Mouse (Mus musculus) limb, embryonic 15.5 days (tissue): ENCODE data around the gene Cr2. TPM values are rescaled to one million over a fixed set of nuclear protein-coding genes. Genes with fewer than 3 reads are reported as not detected.
"Not testable (repeated sequence)": the region's sequence is repeated elsewhere in the genome, so short reads cannot be mapped to it uniquely, and the experiment has no call there.

Source experiments
- ATAC-seq: fragments of 200-750 bp; cut with Nextera tagmentation; 2 replicates; pipeline ENCODE4 v1.8.0; 2017; ENCODE audit warnings: low read depth, moderate TSS enrichment; ENCODE audit not compliant: insufficient number of reproducible peaks, low FRiP score, low TSS enrichment
- H3K27ac ChIP-seq: fragments of 300-500 bp; sonication (generic); 2 replicates; pipeline ENCODE4 v1.5.1; 2015; ENCODE audit warnings: moderate library complexity, mild to moderate bottlenecking, inconsistent platforms
- H3K27me3 ChIP-seq: fragments of 300-500 bp; sonication (generic); 2 replicates; pipeline ENCODE4 v1.6.1; 2015; ENCODE audit warnings: inconsistent platforms
- H3K36me3 ChIP-seq: fragments of 300-500 bp; sonication (generic); 2 replicates; pipeline ENCODE4 v1.6.1; 2015; ENCODE audit warnings: inconsistent platforms
- H3K4me1 ChIP-seq: fragments of 300-500 bp; sonication (generic); 2 replicates; pipeline ENCODE4 v1.6.1; 2015; ENCODE audit warnings: inconsistent platforms
- H3K4me2 ChIP-seq: fragments of 300-500 bp; sonication (generic); 2 replicates; pipeline ENCODE4 v1.6.1; 2015; ENCODE audit warnings: mild to moderate bottlenecking, inconsistent platforms
- H3K4me3 ChIP-seq: fragments of 300-500 bp; sonication (generic); 2 replicates; pipeline ENCODE4 v1.5.1; 2015; ENCODE audit warnings: mild to moderate bottlenecking, inconsistent platforms
- H3K9ac ChIP-seq: fragments of 300-500 bp; sonication (generic); 2 replicates; pipeline ENCODE4 v1.6.1; 2015; ENCODE audit warnings: inconsistent platforms
- H3K9me3 ChIP-seq: fragments of 300-500 bp; sonication (generic); 2 replicates; pipeline ENCODE4 v1.6.1; 2016; ENCODE audit warnings: inconsistent platforms
- WGBS: fragments of 180-500 bp; shearing (Covaris S2); methylation state at CpG from one replicate; pipeline ENCODE4 v1.1.7; 2015; 5-methylcytosine and 5-hydroxymethylcytosine counted together
- polyA plus RNA-seq: library from polyadenylated mRNA; unstranded; fragments of >200 nt; fragmentation: Nextera tagmentation; extraction: Ambion mirVana; gene quantifications from 2 replicates; pipeline ENCODE4 v1.2.1, GENCODE M21; 2015

The Cr2 gene
- 0.05 and 0.15 TPM in 2 replicates for polyA plus RNA-seq

DNA sequence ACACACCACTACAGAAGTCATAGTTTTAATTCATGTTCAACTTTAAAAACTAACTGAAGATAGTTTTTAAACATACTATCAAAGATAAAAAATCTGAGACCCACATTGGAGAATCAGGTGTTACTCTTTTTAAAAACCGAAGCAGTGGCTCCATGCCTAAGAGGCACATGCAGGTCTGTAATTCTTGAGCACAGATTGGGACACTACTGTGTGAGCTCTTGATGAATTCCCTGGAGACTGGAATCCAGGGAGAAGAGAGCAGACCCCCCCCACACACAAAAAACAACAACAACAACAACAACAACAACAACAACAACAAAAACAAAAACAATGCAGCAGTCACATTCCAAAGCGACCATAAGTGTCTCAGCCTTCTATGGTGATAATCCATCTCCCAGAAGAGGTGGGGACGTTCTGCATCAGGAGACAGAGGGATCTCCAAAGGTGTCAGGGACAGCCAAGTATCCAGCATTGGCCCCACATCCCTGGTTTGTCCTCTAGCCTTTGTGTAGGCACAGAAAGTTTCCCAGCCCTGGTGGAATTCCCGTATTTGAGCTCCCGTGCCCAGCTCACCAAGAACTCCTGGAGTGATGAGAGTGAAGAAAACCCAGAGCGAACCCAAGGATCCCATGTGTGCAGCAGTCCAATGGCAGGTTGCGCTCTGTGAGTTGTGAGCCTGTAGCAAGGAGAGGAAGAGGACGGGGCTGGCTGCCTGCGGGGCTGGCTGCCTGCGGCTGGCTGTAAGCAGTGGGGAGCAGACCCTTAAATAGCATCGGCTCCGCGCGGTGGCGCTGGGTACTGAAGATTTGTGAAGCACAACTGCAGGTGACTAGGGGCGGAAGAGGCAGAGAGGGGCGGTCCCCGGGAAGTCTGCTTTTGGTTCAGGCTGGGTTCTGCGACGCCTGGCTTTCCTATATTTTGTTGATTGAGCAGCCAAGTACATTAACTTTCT is at the start of gene Cr2:
Gene Cr2 (minus strand): TSS at position 737 of the 952 bp plus-strand sequence.
- H3K36me3 ChIP-seq: no peaks in the 10 kb centered on the region
- H3K9me3 ChIP-seq: no peaks in the 10 kb centered on the region
- ATAC-seq: 0 out of 2 replicates have a peak, but pooled peaks have one; percentile 58
- no peak within 1 kb of the TSS for H3K27ac ChIP-seq
- 9% methylated on average over 20 of the region's 20 CpGs for WGBS
- H3K27me3 ChIP-seq: peaks cover 6% of the 10 kb centered on the region; the same call in 1 of the 2 replicates
- H3K4me1 ChIP-seq: peaks cover 6% of the 10 kb centered on the region
- H3K9ac ChIP-seq: no peak within 1 kb of the TSS
- H3K4me2 ChIP-seq: peak within 1 kb of the TSS; percentile 36
- peak within 1 kb of the TSS; percentile 13; the same call in 1 of the 2 replicates for H3K4me3 ChIP-seq

DNA sequence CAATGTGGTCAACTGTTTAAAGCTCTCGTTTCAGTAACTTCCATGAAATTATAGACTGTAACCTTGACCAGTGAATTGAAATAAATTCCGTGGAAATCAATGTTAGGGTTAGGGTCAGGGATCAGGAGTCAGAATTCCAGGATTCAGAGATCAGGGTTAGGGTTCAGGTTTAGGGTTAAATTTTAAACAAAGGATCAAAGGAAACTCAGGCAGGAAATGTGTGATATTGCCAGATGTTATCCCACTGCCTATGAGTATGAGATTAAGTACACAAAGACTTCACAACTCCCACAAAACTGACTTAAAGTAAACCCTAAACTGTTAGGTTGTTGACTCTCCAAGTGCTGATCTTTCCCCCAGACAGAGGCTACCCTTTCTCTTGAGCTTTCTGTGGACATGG is 45.3 kb upstream of the Cr2 start:
- no peaks in the 10 kb centered on the region for H3K36me3 ChIP-seq
- no peak overlapping the region for H3K27ac ChIP-seq
- no peaks in the 10 kb centered on the region for H3K27me3 ChIP-seq
- H3K4me3 ChIP-seq: no peak overlapping the region
- H3K9ac ChIP-seq: no peak overlapping the region
- no peak for ATAC-seq
- H3K4me2 ChIP-seq: no peak overlapping the region
- WGBS: 47% methylated on average over 2 of the region's 2 CpGs
- H3K9me3 ChIP-seq: no peaks in the 10 kb centered on the region
- H3K4me1 ChIP-seq: no peaks in the 10 kb centered on the region

DNA sequence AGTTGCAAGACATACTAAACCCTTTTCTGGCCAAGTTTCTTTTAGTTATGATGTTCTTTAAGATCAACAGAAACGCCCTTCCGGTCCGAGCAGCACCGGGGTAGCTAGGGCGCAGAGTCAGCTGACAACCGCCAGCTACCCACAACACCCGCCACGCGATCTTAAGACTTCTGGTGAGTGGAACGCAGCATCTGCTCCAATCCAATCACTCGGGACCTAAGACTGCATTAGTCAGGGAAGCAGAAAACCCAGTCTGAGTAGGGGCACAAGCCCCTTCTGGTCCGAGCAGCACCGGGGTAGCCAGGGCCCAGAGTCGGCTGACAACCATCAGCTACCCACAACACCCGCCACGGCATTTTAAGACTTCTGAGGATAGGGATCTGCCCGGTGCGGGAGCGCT is 36.3 kb upstream of the Cr2 start:
- not testable (repeated sequence) for ATAC-seq, H3K27ac ChIP-seq, H3K4me1 ChIP-seq, H3K36me3 ChIP-seq, H3K9me3 ChIP-seq, H3K9ac ChIP-seq, H3K4me3 ChIP-seq, H3K27me3 ChIP-seq, H3K4me2 ChIP-seq
- WGBS: 64% methylated on average over 19 of the region's 19 CpGs

DNA sequence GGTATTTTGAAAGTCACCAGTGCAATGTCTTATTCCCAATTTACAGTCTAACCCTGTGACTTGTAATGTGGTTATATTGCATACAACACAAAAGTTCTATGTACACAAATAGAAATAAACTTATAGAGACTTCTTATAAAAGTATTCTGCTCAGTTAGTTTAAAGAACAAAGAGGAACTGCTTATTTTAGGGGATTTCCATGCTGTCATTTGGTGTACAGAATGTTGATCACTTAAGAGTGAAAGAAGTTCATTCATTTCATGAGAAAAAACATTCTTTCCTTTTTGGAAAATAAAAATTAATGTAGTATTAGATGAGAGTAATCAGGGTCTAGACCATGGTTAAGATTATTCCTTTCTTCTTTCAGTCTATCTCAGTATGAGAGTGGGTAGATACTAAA is 8.2 kb upstream of the Cr2 start:
- no peaks in the 10 kb centered on the region for H3K4me1 ChIP-seq
- H3K27me3 ChIP-seq: no peaks in the 10 kb centered on the region
- H3K36me3 ChIP-seq: no peaks in the 10 kb centered on the region
- ATAC-seq: no peak
- H3K9me3 ChIP-seq: no peaks in the 10 kb centered on the region
- no peak overlapping the region for H3K4me2 ChIP-seq
- H3K4me3 ChIP-seq: no peak overlapping the region
- H3K9ac ChIP-seq: no peak overlapping the region
- no peak overlapping the region for H3K27ac ChIP-seq

DNA sequence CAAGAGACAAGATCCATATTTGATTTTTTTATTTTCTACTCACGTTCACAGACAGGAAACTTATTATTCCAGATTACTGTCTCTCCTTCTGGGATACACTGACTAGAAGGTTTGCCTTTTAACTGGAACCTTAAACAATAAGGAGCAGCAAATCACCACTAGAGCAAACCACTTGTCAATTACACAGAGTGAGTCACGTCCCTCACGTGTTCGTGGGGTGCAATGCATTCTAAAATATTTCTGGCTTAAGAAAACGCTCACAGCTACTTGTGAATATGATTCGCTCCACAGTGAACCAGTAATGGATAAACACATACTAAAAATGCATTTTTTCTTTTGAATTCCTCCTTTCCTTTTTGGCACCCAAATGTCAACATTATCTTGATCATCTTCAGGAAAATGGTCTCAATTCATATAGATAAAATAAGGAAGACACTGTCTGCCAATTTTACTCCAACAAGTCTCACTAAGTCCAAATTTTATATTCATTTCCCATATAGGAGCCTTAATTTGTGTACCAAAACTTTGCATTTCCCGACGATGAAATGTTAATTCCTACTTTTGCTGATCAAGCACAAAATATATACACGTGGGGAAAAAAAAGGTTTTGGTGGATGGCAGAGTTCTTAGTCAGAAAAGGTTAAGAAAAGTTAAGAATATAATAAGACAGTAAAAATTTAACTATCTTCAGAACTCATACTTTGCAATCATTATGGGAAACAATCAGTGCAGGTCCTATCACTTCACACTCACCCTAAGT is 11.3 kb downstream of the Cr2 start:
- Histone ChIP-seq H3K4me1 (no peaks in the 10 kb centered on the region), H3K9me3 (no peaks in the 10 kb centered on the region), H3K9ac (no peak overlapping the region), H3K4me3 (no peak overlapping the region), H3K27me3 (no peaks in the 10 kb centered on the region), H3K36me3 (no peaks in the 10 kb centered on the region), H3K4me2 (no peak overlapping the region), H3K27ac (no peak overlapping the region)
- 82% methylated on average over 9 of the region's 9 CpGs for WGBS
- no peak for ATAC-seq

DNA sequence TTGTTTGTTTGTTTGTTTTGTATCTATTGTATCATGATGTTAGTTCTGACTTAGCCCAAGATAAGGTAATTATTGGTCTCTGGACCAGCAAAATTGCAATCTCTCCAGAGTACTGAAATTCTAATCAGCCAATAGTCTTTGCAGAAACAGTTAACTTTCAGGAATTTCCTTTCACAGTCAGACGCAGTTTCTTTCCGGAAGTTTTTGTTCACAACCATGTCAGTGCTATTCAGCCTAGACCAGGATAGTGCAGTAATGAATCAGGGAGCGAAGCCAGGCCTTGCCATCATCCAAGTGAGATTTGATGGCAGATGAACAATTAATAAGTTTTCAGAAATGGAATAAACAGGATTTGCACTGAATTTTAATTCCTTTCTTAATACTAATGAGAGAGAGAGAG is 44.4 kb downstream of the Cr2 start:
- WGBS: 35% methylated on average over 3 of the region's 3 CpGs
- H3K9me3 ChIP-seq: no peaks in the 10 kb centered on the region
- no peaks in the 10 kb centered on the region for H3K27me3 ChIP-seq
- H3K9ac ChIP-seq: no peak overlapping the region
- H3K36me3 ChIP-seq: peaks cover 7% of the 10 kb centered on the region; the same call in 1 of the 2 replicates
- no peaks in the 10 kb centered on the region for H3K4me1 ChIP-seq
- H3K4me2 ChIP-seq: peak overlapping the region; percentile 48
- ATAC-seq: no peak
- peak overlapping the region; percentile 62; the same call in 1 of the 2 replicates for H3K4me3 ChIP-seq
- H3K27ac ChIP-seq: no peak overlapping the region; the same call in 1 of the 2 replicates

DNA sequence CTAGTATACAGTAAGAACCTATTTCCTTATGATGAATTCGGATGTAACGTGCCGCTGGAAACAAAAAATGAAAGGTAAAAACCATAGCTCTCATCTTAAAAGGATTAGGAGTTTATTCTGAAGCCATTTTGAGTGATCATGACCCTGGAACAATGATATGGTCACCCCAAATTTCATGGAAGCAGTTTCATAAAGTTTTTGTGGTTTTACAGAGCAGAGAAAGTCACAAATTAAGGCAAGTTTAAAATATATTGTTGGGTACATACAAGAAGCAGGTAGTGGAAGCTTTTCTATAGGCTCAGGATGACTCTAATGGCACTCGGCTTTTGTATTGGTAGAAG is 44.9 kb downstream of the Cr2 start:
- H3K9ac ChIP-seq: peak overlapping the region; percentile 61; the same call in 1 of the 2 replicates
- WGBS: 26% methylated on average over 4 of the region's 4 CpGs

DNA sequence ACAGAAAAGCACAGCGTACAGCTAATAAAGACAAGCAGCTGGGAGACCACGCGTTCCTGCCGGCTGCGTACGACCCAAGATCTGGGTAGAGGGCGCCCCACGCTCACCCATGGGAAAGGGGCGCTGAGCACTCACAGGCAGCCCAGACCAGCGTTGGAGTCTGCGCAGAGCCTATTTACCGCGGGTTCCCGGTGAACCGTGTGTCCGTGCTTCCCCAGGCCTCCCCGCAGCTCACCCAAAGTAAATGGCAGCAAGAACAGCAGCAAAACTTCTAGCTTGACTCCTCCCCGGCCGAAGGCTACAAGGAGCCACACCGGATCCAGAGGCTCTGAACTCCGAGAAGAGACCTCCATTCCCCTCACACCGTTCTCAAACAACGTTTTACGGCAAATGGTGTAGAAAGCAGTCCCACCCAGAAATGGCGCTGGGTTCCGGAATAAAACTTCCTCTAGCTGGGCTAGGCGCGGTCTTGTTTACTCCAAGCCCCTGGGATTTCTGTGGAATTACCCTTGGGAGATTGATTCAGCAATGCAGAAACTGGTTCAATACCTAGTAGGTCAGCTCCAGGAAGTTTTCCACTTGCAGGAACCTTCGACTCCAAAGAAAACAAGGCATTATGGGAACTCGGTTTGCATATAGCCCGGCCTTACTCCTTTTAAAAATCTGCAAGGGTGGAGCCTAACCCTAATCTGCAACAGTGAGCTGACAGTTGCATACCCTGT is 45.4 kb downstream of the Cr2 start, which contains the start of gene Cr1l:
Gene Cr1l (minus strand): TSS at position 634 of the 722 bp plus-strand sequence.
- Histone ChIP-seq H3K4me3 (peak within 1 kb of the TSS; percentile 62), H3K4me1 (no peaks in the 10 kb centered on the region), H3K27me3 (no peaks in the 10 kb centered on the region), H3K4me2 (peak within 1 kb of the TSS; percentile 48), H3K9ac (peak within 1 kb of the TSS; percentile 61), H3K9me3 (no peaks in the 10 kb centered on the region), H3K36me3 (peaks cover 10% of the 10 kb centered on the region; the same call in 1 of the 2 replicates), H3K27ac (peak within 1 kb of the TSS; percentile 97)
- under 1% methylated on average over 31 of the region's 31 CpGs for WGBS
- ATAC-seq: peak; percentile 96

More for the DNA sequence above, 44.9 kb downstream of the Cr2 start:
- ATAC-seq: no peak
- Histone ChIP-seq H3K27me3 (no peaks in the 10 kb centered on the region), H3K27ac (peak overlapping the region; percentile 97), H3K4me3 (peak overlapping the region; percentile 62), H3K36me3 (peaks cover 8% of the 10 kb centered on the region; the same call in 1 of the 2 replicates), H3K4me2 (peak overlapping the region; percentile 48), H3K4me1 (no peaks in the 10 kb centered on the region), H3K9me3 (no peaks in the 10 kb centered on the region)

DNA sequence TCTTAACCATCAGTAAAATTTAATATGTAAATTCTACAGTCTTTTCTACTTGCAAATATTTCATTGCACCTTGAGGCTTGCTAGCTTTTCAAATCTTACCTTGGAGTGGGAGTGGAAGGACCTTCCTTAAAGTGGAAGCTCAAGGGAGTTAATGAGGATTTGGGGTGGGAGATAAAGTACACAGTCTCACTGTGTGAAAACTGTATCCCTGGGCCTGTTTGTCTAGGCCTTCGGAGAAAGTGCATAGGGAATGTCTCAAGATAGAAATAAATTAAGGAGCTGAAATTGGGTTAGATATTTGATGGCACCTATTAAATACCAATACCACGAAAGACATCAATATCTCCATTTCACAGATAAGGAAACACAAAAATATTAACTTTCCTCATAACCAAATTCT is 46.0 kb downstream of the Cr2 start:
- Histone ChIP-seq H3K9me3 (no peaks in the 10 kb centered on the region), H3K4me3 (peak overlapping the region; percentile 62), H3K27me3 (no peaks in the 10 kb centered on the region), H3K27ac (peak overlapping the region; percentile 97), H3K4me2 (peak overlapping the region; percentile 48), H3K9ac (peak overlapping the region; percentile 61), H3K4me1 (no peaks in the 10 kb centered on the region), H3K36me3 (peaks cover 10% of the 10 kb centered on the region; the same call in 1 of the 2 replicates)
- no peak for ATAC-seq
- 9% methylated on average over 2 of the region's 2 CpGs for WGBS

DNA sequence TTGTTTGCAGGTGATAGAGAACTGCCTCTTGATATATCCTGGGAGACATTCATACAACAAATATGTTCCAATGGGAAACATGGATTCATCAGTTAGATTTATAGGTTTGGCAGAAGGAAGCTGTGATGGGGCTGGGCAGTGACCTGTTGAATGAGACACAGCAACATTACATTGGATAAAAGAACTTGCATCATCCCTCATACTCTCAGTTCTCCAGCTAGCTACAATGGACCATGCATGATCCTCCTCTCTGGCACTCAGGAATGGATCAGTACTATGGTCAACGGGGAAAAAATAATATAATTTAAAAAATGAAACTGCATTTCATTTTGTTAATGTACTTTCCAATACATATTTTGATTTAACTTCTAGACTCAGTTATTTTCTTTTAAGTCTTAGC is 46.6 kb downstream of the Cr2 start:
- no peak overlapping the region for H3K27ac ChIP-seq
- 78% methylated on average over 1 of the region's 1 CpGs for WGBS

DNA sequence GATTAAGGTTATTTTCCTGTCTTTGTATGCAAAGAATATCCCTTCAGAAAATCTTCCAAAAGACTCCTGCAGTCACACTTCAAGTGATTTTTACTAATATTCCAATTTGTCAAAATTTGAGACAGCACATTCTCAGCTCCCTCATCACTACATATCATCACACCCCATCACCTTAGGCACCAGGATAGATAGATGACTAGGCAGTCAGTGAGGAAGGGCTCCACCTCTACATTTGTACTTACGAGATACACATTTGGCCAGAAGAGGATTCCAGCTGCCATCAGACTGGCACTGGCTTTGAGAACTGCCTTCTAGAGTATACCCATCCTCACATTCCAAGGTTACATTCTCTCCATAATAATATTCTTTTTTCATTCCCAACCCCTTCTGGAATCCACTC is 62.1 kb downstream of the Cr2 start:
- 95% methylated on average over 1 of the region's 1 CpGs for WGBS
- Histone ChIP-seq H3K4me1 (no peaks in the 10 kb centered on the region), H3K9me3 (no peaks in the 10 kb centered on the region), H3K4me2 (no peak overlapping the region), H3K36me3 (peaks cover 37% of the 10 kb centered on the region), H3K27me3 (no peaks in the 10 kb centered on the region), H3K9ac (no peak overlapping the region), H3K27ac (no peak overlapping the region), H3K4me3 (no peak overlapping the region)
- ATAC-seq: no peak

More for the DNA sequence above, 46.6 kb downstream of the Cr2 start:
- Histone ChIP-seq H3K4me1 (no peaks in the 10 kb centered on the region), H3K4me3 (no peak overlapping the region), H3K27me3 (no peaks in the 10 kb centered on the region), H3K9ac (no peak overlapping the region), H3K4me2 (no peak overlapping the region), H3K36me3 (peaks cover 13% of the 10 kb centered on the region), H3K9me3 (no peaks in the 10 kb centered on the region)
- no peak for ATAC-seq
